Mouse (Mus musculus): ENCODE data around the gene Hpca. TPM values are rescaled to one million over a fixed set of nuclear protein-coding genes. Genes with fewer than 3 reads are reported as not detected.

Hpca gene
- polyA plus RNA-seq, 1 experiment from 2014 or later: 16.8 TPM

DNA sequence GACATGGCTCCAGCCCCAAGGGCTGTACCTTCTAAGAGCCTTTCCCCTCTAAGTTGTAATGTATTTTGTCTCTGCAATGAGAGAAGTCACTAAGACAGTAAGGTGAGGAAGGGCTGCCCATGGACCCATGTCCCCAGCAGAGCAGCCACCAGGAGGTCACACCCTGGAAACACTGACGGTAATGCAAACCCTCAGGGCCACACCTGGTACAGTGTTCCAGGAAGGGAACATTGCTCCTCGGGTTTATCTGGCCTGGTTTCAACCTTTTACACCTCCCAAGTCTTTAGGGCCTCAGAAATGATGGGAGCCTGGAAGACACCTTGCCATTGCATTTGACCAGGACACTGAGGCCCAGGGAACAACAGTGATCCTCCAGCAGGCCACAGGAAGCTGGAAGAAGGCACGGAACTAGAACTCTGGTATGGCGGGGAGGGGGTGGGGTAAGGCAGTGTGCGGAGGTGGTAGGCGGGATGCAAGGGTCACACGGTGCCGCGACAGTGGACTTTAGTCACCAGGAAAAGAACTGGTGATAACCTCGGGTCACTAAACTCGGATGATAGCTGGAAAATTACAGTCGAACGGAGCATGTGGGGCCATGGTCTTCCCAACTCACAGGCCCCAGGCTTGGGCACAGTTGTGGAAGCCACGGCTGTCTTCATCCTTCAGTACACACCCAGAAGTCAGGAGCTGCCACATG, 19.6 kb downstream of the Hpca start:
- Histone ChIP-seq H3K9ac (ENCODE audit: low read length) (no peak overlapping the region), H3K9me3 (replicated peaks; ENCODE audit: control insufficient read depth, low read length) (no peaks in the 10 kb centered on the region), H3K4me3 (ENCODE audit: low read depth, low read length) (no peak overlapping the region), H3K4me2 (ENCODE audit: low read length) (no peak overlapping the region), H3K27ac (ENCODE audit: low read depth, low read length) (no peak overlapping the region), H3K4me1 (ENCODE audit: control insufficient read depth, insufficient read depth, low read length) (no peaks in the 10 kb centered on the region; the same call in 1 of the 2 replicates), H3K36me3 (ENCODE audit: control insufficient read depth, insufficient read depth, low read length) (no peaks in the 10 kb centered on the region), H3K27me3 (replicated peaks; ENCODE audit: control insufficient read depth, insufficient read depth, low read length) (peaks cover 35% of the 10 kb centered on the region)
- ATAC-seq (no peak), DNase-seq (ENCODE audit: low spot score) (no peak)
- 88% methylated on average over 14 of the region's 14 CpGs for WGBS

DNA sequence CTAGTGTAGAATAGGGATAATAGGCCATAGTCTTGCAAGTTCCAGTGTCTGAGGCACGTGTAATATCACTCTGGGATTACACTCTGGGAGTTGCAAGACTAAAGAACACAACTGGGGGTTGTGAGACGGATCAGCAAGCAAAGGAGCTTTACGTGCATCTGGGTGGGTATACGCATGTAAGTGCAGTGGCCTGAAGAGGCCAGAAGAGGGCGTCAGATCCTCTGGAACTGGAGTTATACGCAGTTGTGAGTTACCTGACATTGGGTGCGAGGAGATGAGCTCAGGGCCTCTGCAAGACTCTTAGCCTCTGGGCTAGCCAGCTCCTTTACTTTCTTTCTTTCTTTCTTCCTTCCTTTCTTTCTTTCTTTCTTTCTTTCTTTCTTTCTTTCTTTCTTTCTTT, 24.8 kb downstream of the Hpca start:
- no peak overlapping the region for H3K9ac ChIP-seq (ENCODE audit: low read length)
- WGBS: 71% methylated on average over 7 of the region's 7 CpGs
- no peaks in the 10 kb centered on the region for H3K27me3 ChIP-seq (replicated peaks; ENCODE audit: control insufficient read depth, insufficient read depth, low read length)
- H3K4me1 ChIP-seq (ENCODE audit: control insufficient read depth, insufficient read depth, low read length): no peaks in the 10 kb centered on the region
- DNase-seq (ENCODE audit: low spot score) (no peak), ATAC-seq (no peak)
- H3K4me3 ChIP-seq (ENCODE audit: low read depth, low read length): no peak overlapping the region
- H3K9me3 ChIP-seq (replicated peaks; ENCODE audit: control insufficient read depth, low read length): no peaks in the 10 kb centered on the region
- no peaks in the 10 kb centered on the region for H3K36me3 ChIP-seq (ENCODE audit: control insufficient read depth, insufficient read depth, low read length)
- no peak overlapping the region for H3K27ac ChIP-seq (ENCODE audit: low read depth, low read length)
- H3K4me2 ChIP-seq (ENCODE audit: low read length): no peak overlapping the region

DNA sequence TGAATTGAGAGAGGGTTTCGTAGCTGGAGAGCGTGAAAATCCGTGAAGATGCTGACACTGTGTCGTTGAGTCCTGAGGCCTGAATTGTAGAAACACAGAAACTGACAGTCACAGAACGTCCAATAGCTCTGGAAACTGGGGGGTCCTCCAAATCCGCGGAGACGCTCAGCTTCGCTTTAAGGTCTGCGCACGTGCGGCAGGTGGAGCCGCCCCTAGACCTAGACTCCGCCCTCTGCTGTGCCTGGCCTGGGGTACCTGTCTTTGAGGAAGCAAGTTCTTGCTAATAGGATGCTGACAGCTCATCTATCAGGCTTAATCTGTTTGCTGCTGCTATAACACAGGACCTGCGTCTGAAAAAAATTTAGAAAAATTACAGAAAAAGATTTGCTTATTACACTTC, 26.6 kb downstream of the Hpca start:
- Histone ChIP-seq H3K9me3 (replicated peaks; ENCODE audit: control insufficient read depth, low read length) (no peaks in the 10 kb centered on the region), H3K36me3 (ENCODE audit: control insufficient read depth, insufficient read depth, low read length) (no peaks in the 10 kb centered on the region), H3K9ac (ENCODE audit: low read length) (no peak overlapping the region), H3K27me3 (replicated peaks; ENCODE audit: control insufficient read depth, insufficient read depth, low read length) (no peaks in the 10 kb centered on the region), H3K4me3 (ENCODE audit: low read depth, low read length) (no peak overlapping the region), H3K4me2 (ENCODE audit: low read length) (no peak overlapping the region), H3K27ac (ENCODE audit: low read depth, low read length) (no peak overlapping the region), H3K4me1 (ENCODE audit: control insufficient read depth, insufficient read depth, low read length) (no peaks in the 10 kb centered on the region)
- DNase-seq (ENCODE audit: low spot score) (no peak), ATAC-seq (no peak)
- 35% methylated on average over 15 of the region's 15 CpGs for whole genome bisulfite sequencing

DNA sequence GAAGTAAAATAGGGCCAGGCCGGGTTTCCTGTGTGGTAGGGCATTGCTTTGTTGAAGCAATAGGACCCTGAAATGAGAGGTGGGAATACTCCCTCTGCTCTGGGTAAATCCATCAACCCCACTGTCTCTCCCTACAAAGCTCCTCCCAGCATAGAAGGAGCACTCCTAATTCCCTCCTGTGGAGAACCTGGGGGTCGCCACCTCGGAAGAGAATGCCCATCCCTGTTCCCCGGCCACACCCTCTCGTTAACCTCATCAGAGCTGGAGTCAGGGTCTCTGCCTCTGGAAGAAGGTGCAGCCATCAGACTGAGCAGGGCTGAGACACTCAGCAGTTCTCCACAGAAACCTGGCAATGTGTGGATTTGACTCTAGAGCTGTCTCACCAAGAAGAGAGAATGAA, 34.0 kb downstream of the Hpca start:
- no peak for ATAC-seq
- Histone ChIP-seq H3K36me3 (ENCODE audit: control insufficient read depth, insufficient read depth, low read length) (peaks cover 18% of the 10 kb centered on the region), H3K4me3 (ENCODE audit: low read depth, low read length) (no peak overlapping the region), H3K4me1 (ENCODE audit: control insufficient read depth, insufficient read depth, low read length) (no peaks in the 10 kb centered on the region), H3K9me3 (replicated peaks; ENCODE audit: control insufficient read depth, low read length) (no peaks in the 10 kb centered on the region), H3K9ac (ENCODE audit: low read length) (no peak overlapping the region), H3K27me3 (replicated peaks; ENCODE audit: control insufficient read depth, insufficient read depth, low read length) (no peaks in the 10 kb centered on the region), H3K4me2 (ENCODE audit: low read length) (no peak overlapping the region), H3K27ac (ENCODE audit: low read depth, low read length) (no peak overlapping the region)
- 40% methylated on average over 5 of the region's 5 CpGs for WGBS
- DNase-seq (ENCODE audit: low spot score): no peak

DNA sequence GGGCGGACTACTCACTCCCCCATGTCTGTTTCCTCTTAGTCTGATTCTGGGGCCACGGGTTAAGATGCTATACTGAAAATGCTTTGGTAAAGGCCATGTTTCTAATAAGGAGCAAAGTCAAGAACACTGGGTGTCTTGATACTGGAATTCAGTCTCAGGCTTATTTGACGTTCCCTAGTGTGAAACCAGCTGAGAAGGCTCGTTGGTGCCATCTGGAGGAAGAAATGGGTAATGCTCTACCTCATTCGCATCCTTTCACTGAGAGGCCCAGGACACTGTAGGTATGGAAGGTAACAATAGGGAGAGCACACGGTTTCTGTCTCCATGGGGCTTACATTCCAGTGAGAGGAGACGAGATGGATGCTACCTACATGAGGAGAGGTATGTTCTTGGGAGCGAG, 35.8 kb downstream of the Hpca start:
- no peaks in the 10 kb centered on the region for H3K4me1 ChIP-seq (ENCODE audit: control insufficient read depth, insufficient read depth, low read length)
- WGBS: 26% methylated on average over 8 of the region's 8 CpGs
- no peak overlapping the region for H3K27ac ChIP-seq (ENCODE audit: low read depth, low read length)
- H3K4me3 ChIP-seq (ENCODE audit: low read depth, low read length): no peak overlapping the region
- H3K27me3 ChIP-seq (replicated peaks; ENCODE audit: control insufficient read depth, insufficient read depth, low read length): no peaks in the 10 kb centered on the region
- no peaks in the 10 kb centered on the region for H3K9me3 ChIP-seq (replicated peaks; ENCODE audit: control insufficient read depth, low read length)
- DNase-seq (ENCODE audit: low spot score) (peak; percentile 84), ATAC-seq (peak; percentile 37)
- peaks cover 23% of the 10 kb centered on the region for H3K36me3 ChIP-seq (ENCODE audit: control insufficient read depth, insufficient read depth, low read length)
- no peak overlapping the region for H3K9ac ChIP-seq (ENCODE audit: low read length)
- no peak overlapping the region for H3K4me2 ChIP-seq (ENCODE audit: low read length)

DNA sequence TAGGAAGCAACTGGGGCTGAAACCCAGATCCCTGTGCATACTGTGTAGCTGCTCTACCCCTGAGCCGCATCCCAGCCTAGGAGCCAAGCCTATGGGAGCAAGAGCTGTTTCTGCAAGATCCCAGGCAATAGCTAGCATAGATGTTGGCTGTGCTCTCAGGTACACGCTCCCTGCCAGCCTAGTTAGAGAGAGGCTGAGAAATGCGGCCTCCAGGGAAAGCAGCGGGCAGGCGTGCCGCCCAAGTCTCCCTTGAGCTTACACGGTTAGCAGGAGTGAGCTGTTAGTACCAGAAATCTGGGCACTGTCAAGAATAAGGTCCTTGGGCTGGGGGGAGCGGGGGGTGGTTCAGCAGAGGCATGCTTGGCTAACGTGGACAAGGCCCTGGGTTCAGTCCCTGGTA, 36.9 kb downstream of the Hpca start:
- Histone ChIP-seq H3K9ac (ENCODE audit: low read length) (no peak overlapping the region), H3K4me2 (ENCODE audit: low read length) (no peak overlapping the region), H3K4me1 (ENCODE audit: control insufficient read depth, insufficient read depth, low read length) (no peaks in the 10 kb centered on the region), H3K27me3 (replicated peaks; ENCODE audit: control insufficient read depth, insufficient read depth, low read length) (no peaks in the 10 kb centered on the region), H3K36me3 (ENCODE audit: control insufficient read depth, insufficient read depth, low read length) (peaks cover 33% of the 10 kb centered on the region), H3K27ac (ENCODE audit: low read depth, low read length) (no peak overlapping the region), H3K9me3 (replicated peaks; ENCODE audit: control insufficient read depth, low read length) (no peaks in the 10 kb centered on the region), H3K4me3 (ENCODE audit: low read depth, low read length) (no peak overlapping the region)
- 91% methylated on average over 9 of the region's 9 CpGs for WGBS
- ATAC-seq (no peak), DNase-seq (ENCODE audit: low spot score) (no peak)

DNA sequence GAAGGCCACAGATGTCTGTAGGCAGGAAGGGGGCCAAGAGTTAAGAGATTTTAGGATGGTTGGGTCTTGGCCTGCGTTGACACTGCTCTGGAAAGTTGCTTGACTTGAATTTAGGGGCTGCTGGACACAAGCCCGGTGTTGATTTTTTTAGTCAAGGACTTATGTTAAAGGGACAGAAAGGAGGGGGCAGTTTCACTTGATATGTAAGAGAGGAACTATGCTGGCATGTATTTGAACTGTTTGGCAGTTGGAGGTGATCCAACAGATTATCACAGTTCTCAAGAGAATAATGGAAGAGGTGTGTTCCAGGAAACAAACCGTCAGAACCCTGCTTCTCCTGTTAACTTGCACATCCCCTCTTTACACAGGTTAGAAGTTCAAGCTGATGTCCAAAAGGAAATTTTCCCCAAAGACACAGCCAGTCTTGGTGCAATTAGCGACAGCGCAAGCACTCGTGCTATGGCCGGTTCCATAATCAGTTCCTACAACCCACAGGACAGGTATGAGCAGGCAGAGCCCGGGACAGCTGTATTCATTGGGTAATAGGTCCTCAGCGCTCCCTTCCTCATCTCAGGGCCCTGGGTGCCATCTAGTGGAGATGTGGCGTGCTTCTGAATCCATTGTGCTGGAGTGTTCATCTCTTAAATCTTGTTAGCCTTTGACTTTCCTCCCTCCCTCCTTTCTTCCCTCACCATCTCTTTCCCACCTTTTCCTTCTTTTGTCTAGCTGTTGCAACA, 39.3 kb downstream of the Hpca start:
- no peak overlapping the region for H3K9ac ChIP-seq (ENCODE audit: low read length)
- H3K27me3 ChIP-seq (replicated peaks; ENCODE audit: control insufficient read depth, insufficient read depth, low read length): no peaks in the 10 kb centered on the region
- H3K27ac ChIP-seq (ENCODE audit: low read depth, low read length): no peak overlapping the region
- 51% methylated on average over 10 of the region's 10 CpGs for WGBS
- H3K4me3 ChIP-seq (ENCODE audit: low read depth, low read length): no peak overlapping the region
- peaks cover 55% of the 10 kb centered on the region for H3K36me3 ChIP-seq (ENCODE audit: control insufficient read depth, insufficient read depth, low read length)
- DNase-seq (ENCODE audit: low spot score) (peak; percentile 86), ATAC-seq (peak; percentile 75)
- no peak overlapping the region for H3K4me2 ChIP-seq (ENCODE audit: low read length)
- H3K9me3 ChIP-seq (replicated peaks; ENCODE audit: control insufficient read depth, low read length): no peaks in the 10 kb centered on the region
- H3K4me1 ChIP-seq (ENCODE audit: control insufficient read depth, insufficient read depth, low read length): no peaks in the 10 kb centered on the region

DNA sequence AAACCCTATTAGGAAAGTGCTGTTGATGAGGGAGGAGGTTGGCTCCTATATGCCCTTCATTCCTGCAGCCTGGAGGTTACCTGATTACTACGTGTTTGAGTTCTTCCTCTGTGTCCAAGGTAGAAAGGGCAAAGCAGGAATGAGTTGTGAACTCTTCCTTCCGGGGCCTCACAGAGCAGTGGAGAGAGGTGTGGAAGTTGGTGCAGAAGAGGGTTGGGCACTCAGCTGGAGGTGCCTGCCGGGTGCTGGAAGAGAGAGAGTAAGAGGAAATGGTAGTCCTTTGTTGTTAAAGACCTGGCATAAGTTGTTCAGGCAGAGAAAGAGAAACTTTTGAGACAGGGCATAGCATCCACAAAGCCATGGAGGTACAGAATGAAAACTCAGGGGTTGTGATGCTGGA, 39.9 kb downstream of the Hpca start:
- H3K4me2 ChIP-seq (ENCODE audit: low read length): no peak overlapping the region
- H3K9ac ChIP-seq (ENCODE audit: low read length): no peak overlapping the region
- no peak for DNase-seq (ENCODE audit: low spot score)
- H3K27ac ChIP-seq (ENCODE audit: low read depth, low read length): no peak overlapping the region
- H3K27me3 ChIP-seq (replicated peaks; ENCODE audit: control insufficient read depth, insufficient read depth, low read length): no peaks in the 10 kb centered on the region
- no peaks in the 10 kb centered on the region for H3K9me3 ChIP-seq (replicated peaks; ENCODE audit: control insufficient read depth, low read length)
- ATAC-seq: no peak
- H3K4me1 ChIP-seq (ENCODE audit: control insufficient read depth, insufficient read depth, low read length): no peaks in the 10 kb centered on the region
- H3K36me3 ChIP-seq (ENCODE audit: control insufficient read depth, insufficient read depth, low read length): peaks cover 59% of the 10 kb centered on the region
- 89% methylated on average over 3 of the region's 3 CpGs for WGBS
- H3K4me3 ChIP-seq (ENCODE audit: low read depth, low read length): no peak overlapping the region

DNA sequence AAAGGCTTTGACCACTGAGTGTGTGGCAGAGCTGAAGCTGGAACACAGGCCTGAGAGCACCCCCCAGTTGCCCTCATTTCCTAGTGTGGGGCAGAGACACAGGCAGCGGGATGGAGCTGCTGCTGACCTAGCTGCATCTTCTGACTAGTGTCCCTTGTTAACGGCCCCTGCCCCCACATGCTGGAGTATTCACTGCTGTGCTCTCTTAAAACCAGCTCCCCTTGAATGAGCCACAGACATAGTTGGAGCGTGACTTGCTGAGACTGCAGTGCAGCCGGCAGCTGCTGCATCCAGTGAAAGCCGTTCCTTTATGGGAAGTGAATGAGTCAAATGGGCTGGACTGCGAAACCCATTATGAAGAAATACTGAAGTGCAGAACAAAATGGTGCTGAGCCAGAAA, 40.3 kb downstream of the Hpca start:
- ATAC-seq (no peak), DNase-seq (ENCODE audit: low spot score) (no peak)
- H3K36me3 ChIP-seq (ENCODE audit: control insufficient read depth, insufficient read depth, low read length): peaks cover 64% of the 10 kb centered on the region
- H3K4me3 ChIP-seq (ENCODE audit: low read depth, low read length): no peak overlapping the region
- no peak overlapping the region for H3K4me2 ChIP-seq (ENCODE audit: low read length)
- 76% methylated on average over 6 of the region's 6 CpGs for WGBS
- H3K27ac ChIP-seq (ENCODE audit: low read depth, low read length): 0 out of 2 replicates have a peak overlapping the region, but pooled peaks have one; percentile 14
- H3K27me3 ChIP-seq (replicated peaks; ENCODE audit: control insufficient read depth, insufficient read depth, low read length): no peaks in the 10 kb centered on the region
- peak overlapping the region; percentile 8; the same call in 1 of the 2 replicates for H3K9ac ChIP-seq (ENCODE audit: low read length)
- H3K9me3 ChIP-seq (replicated peaks; ENCODE audit: control insufficient read depth, low read length): no peaks in the 10 kb centered on the region
- H3K4me1 ChIP-seq (ENCODE audit: control insufficient read depth, insufficient read depth, low read length): no peaks in the 10 kb centered on the region
